Mouse (Mus musculus): ENCODE measurements at regions not wholly inside any gene's neighbourhood (a gene's known extent, or its start where the extent isn't known, plus 50 kb on each side); places are given as distances from the start of the nearest gene placed in this dataset.
"Not testable (repeated sequence)": the region's sequence is repeated elsewhere in the genome, so short reads cannot be mapped to it uniquely, and the experiment has no call there.

DNA sequence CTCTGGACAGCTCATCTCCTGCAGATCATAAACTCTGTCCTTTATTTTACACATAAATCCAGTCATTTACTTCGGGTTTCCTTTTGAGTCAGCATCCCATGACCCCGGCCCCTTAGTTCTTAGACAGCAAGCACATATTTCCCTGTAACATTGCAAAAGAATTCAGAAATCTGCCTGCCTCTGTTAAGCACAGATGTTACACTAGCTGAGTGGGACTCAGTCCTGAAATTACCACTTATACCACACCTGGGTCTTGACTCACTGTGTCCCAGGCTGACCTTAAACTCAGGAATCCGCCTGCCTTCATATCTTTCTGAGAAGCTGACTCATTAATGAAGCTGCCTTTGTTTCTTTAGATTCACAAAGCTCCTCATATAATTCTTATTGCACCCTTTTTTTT is 139.9 kb downstream of the Sptssa start:
- no peak for DNase-seq

DNA sequence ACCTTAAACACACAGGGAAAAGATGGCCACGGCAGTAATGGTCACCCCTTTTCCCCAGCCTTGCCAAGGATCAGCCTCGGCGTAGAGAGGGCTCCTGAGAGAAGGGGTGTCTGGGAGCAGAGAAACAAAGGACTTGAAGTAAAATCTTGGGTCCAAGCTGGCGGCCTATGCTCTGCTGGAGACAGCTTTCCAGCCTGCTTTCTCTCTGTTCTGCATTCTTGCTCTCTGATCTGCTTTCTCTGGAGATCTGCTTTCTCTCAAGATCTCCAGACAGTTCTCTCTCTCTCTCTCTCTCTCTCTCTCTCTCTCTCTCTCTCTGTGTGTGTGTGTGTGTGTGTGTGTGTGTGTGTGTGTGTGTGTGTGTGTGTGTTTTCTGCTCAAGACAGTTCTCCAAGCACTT is 140.3 kb downstream of the Sptssa start:
- not testable (repeated sequence) for DNase-seq

DNA sequence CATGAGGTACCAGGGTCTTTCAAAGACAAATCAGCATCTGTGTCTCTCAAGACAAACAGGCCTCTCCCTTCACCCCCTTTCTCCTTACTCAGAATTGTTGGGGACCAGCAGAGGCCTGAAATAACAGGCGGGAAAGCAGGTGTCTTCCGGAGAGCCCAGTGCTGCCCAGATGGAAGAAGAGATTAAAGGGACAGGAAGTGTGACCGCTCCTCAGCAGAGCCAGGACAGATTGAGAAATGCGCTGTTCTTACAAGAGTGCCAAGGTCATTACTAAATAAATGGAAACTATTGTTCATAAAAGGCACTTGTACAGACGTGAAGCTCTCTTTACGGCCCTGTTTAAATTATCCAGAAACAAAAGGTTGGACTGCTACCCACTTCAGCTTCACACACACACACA is 146.5 kb downstream of the Sptssa start:
- DNase-seq, result no peak

DNA sequence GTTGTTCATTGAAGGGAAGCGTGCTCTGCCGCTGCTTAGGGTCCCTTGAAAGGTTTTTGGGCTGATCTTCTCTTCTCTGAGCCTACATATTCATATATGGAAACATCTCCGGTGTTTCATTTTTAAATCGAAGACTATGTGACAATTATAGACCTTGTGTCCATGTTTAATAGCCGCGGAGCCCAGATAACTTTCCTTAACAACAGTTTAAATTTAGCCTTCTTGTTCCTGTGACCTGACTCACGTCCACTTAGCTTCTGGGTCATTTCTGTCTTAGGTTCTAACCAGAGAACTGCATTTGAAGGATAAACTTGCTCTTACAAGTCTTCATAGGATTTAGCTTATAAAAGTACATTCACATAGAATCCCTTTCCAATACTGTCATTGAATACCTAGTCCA is 153.6 kb downstream of the Sptssa start:
- no peak for DNase-seq

DNA sequence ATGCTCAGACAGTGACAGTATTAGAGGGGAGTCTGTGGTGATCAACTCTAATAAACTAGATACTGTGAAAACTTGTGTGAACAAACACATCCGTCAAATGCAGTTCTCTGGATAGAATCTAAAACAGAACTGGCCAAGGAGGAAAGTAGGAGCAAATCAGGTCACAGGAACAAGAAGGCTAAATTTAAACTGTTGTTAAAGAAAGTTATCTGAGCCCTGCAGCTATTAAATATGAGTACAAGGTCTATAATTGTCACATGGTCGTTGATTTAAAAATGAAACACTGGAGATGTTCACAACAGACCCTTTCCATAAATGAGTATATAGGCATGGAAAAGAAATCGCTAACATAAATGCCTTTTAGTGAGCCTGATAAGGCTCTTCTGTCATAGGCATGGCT is 156.4 kb downstream of the Sptssa start:
- no peak for DNase-seq

DNA sequence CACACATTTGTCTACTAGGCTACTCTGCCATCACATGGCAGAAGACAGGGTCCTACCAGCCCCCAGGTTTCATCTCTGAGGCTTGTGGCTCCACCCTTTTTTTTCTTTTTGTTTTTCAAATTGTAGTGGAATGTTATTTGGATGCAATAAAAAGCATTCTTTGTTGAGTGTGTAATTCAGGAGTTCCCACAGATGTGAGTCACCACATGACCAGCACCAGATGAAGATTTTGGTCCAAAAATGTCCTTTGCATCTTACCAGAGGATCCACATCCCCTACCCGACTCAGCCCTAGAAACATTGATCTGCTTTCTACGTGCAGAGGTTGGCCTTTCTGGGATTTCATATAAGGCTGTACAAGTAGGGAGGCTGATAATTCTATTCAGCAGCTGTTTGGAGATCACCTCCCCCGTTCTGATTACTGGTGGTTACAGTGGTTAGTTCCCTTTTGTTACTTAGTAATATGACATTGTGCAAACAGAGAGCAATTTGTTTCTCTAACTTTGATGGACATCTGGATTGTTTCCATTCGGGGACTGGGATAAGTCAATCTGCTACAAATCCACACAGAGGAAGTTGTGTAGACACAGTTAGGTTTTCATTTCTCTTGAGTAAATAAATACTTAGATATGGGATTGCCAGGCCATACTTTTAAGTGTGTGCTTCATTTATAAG is 160.5 kb downstream of the Sptssa start:
- DNase-seq, result no peak

DNA sequence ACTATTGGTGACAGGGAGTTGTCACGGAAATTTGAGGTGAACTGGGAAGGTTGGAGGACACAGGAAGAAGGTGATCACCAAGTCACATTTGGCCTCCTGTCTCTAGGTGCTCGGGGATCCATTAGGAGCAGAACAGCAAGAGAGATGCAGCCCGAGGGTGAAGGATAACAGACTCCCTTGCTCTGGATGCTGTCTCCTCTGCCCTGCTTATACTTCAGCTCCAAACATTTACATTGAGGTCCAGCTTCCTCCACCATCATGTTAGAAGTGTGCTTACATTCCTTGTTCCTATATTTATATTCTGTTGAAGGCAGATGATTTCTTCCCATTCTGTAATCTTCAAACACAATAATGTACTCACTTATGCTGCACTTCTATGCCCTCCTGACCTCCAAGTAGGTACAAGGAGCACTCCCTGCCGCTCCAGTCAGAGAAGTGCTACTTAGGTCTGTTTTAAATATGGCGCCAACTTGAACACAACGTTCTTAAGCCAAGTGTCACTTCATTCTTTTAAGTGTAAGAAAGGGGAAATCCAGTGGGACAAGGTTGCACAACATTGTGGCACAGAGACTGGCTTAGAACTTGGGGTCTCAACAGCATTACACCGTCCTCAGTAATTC is 161.5 kb downstream of the Sptssa start:
- peak; percentile 38 for DNase-seq

DNA sequence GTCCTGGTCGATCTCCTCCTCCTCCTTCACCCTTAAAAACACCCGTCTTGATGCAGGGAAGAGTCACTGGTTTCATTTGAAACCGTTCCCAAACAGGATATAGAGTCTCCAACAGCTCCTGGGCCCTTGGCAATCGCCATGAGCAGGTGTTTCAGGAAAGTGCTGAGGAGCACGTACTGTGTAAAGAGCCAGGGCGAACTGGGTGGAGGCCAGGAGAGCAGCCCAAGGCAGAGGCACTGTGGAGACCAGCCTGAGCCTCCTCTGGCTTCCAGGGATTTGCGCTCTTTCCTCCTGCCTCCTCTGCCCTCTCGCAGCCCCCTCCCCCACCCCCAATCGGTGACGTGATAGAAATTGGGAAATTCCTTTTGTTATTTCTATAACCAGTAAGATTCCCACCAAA is 163.6 kb downstream of the Sptssa start:
- DNase-seq, result no peak

DNA sequence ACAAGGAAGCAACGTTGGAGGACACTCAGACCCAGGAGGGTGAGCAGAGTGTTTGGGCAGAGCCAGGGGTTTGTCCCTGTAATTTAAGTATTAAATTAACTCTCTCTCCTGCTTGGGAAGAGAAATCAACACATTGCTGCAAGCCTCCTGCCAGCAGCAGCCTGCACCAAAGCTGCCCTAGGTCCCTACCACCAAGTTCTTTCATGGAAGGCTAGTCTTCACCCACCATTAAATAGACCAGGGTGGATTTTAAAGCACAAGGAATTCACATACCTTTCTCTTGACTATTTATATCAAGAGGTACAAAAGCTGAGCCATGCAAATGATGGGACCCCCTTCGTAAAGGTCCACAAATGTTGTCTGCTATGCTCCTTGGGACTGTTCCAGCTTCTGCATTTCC is 165.9 kb downstream of the Sptssa start:
- DNase-seq, result no peak

DNA sequence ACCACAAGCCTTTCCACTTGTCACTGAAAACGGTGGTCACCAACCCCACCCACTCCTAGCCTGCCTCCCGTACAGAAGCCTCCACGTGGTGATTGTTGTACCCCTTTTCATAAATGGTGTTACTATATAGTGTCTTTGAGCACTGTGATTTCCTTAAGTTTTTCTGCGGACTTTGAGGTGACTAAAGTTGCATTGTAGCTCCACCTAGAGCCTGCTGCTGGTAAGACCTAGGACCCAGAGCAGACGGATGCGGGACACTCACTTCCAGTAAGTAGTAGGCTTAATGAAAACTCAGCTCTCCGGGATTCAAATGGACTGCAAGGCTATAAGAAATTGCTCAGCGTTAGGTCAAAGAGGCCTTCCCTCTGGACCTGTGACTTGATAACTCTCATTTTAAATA is 166.7 kb downstream of the Sptssa start:
- peak; percentile 82 for DNase-seq

DNA sequence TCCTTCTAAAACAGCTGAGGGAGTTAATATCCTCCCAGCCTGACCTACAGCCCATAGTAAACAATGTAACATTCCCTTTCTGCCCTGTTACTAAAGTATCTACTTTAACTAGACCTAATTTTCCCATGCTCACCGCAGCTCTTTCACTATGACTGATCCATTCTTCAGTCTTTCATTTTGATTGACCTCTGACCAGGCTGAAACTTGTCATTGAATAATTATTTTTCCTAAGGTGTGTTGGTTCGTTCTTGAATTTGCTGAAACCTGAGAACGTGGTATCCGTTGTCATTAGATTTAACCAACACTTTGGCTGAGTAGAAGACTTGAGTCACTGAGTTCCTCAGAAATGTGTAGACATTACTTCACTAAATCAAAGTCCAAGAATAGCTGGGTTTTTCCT is 168.7 kb downstream of the Sptssa start:
- no peak for DNase-seq

DNA sequence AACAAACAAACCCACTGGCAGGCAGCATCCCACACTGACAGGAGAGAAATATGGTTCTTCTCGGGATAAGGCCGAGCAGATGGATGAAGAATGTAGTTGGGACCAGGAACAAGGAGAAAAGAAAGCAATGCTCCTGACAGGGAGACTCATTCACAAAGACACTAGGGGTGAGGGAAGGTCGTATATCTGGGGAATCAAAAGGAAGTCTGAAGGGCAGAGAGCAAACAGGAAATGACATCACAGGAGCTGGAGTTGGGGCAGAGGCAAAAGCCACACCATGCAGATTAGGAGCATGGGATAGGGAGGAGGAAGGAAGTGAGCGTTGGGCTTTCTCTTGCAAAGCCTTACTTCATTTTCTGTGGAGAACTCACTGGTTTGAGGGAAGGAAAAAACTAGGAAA is 174.4 kb downstream of the Sptssa start:
- DNase-seq, result no peak

DNA sequence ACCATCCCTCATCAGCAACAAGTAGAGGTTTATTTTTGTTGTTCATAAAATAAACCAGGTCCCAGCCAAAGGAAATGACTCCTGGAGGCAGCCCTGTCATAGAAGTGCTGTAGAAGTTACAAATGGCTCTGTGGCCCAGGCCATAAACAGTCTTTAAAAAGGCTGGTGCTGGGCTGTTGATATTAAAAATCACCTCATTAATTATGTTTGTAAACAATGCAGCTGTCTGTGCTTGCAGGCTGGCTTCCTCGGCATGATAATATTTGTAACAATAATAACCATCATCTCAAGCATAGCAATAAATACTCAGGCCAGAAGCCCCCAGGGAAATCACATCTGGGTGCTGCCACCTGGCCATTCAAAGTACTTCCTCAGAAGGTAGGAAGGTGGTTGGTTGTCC is 176.5 kb downstream of the Sptssa start:
- peak; percentile 22 for DNase-seq

DNA sequence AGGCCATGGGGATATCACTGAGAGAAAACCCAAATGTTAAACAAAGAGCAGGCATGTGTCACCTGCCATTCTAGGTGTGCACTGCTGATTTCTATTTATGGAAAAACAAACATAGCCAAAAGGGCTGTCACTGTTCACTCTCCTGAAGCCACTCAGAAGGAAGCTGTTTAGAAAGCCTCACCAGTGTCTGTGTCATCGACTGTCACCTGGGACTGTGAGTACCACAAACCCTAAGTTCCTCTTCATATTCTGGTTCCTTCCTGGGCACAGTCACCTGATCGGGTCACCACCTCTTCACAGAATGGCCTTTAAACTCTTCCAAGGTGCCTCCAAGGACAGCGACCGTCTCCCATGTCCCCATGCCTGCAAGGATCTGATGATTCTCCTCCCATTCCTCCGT is 183.5 kb downstream of the Sptssa start:
- DNase-seq, result no peak

DNA sequence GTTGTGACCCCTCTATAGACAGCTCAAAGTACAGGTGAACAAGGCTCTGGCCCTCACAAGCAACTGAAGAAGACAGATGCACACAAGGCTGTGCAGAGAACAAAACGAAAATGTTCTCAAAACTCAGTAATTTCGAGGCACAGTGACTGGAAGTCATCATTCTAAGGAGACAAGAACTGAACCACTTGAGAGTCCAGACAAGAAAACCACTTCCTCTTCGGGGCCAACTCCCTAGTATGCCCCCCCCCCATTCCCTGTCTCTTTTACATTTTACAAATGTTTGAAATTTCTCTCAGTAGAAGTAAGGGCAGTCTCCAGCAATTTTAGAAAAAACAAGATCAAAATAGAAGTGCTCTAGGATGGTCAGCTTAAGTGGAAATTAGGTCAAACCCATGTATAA is 184.0 kb downstream of the Sptssa start:
- no peak for DNase-seq

DNA sequence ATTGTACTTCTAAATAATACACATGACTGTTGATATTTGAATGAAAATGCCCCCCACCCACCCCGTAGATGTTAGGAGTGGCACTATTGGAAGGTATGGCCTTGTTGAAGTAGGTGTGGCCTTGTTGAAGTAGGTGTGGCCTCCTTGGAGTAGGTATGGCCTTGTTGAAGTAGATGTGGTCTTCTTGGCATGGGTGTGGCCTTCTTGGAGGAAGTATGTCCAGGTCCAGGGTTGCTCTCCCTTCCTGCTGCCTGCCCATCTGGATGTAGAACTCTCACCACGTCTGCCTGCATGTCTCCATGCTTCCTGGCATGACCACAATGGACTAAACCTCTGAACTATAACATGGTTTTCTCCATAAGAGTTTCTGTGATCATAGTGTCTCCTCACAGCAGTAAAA is 188.7 kb downstream of the Sptssa start:
- no peak for DNase-seq

DNA sequence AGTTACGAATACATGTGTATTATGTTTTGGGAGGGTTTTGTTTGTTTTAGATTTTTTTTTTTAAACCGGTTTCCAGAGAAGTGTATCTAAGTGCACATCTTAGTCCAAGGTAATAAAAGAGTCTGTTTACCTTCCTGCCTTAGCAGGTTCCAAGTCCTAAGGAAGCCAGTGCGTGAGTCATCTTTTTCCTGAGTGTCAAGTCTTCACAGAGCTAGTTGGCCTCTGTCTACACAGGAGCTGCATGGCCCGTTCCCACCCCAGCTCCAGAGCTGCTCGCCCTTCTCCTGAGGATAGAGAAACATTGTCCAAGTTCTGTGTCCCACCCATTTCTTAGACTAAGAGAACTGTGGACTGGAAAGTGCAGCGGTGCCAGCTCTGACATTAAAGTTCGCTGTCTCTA is 192.6 kb downstream of the Sptssa start:
- DNase-seq, result no peak

DNA sequence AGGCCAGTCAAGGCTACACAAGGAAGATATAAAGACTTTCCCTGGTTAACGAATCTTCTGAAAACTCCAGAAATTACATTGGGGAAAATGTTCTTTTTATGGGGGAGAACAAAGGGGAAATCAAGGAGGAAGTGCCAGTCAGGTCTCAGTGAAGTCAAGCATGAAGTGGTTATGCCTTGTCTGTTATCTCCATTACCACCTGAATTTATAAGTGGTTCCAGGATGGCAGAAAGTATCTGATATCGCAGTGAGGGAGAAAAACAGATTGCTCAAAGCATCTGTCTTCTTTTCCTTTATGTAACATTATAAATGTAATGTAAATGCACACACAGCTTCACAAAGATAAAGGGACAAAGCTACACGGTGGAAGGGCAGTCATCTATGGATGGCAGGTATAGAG is 195.0 kb downstream of the Sptssa start:
- no peak for DNase-seq

DNA sequence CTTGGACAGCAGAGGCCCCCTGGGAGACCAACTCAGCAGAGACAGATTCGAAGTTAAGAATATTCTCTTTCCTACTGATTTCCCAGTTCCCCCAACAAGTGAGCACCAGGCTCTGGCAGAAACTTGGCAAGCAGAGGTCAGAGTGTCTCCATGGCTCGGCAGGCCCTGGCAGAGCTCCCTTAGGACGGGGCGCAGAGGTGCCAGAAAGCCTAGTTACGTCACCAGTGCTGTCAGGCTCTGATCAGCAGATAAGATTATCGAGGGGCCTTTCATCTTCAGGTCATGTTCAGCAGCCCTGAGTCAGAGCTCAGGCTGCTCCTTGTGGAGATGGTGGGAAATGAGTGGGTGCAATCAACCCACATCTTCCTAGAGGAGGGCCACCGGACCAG is 196.2 kb downstream of the Sptssa start:
- peak; percentile 25 for DNase-seq

DNA sequence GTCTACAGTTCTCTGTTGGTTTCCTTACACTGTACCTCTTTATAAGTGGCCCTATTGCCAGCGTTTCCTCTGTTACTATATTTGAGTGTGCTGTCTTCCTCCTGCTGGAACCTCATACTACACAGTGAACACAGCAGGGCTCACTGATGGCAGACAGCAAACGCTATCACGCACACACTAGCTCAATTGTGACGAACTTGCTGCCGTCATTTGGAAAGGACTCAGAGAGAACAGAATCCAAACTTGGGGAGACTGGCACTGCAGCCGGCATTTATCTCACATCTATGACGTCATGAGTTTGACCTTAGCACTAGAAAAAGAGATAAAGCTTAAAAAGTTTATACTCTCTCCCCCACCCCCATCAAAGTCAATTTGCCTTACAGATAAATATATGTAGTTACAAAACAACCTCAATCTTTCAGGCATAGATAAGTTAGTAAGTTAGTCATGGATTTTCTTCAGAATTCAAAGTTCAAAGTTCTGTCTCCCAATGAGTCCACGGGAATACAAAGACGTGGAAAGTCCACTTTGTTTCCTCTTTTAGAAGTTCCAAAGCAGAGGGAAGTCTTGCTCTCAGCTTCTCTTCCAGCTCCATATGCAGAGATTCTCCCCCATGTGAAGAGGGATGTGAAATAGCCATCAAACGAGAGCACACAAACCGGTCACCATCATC is 196.8 kb downstream of the Sptssa start:
- DNase-seq, result no peak

DNA sequence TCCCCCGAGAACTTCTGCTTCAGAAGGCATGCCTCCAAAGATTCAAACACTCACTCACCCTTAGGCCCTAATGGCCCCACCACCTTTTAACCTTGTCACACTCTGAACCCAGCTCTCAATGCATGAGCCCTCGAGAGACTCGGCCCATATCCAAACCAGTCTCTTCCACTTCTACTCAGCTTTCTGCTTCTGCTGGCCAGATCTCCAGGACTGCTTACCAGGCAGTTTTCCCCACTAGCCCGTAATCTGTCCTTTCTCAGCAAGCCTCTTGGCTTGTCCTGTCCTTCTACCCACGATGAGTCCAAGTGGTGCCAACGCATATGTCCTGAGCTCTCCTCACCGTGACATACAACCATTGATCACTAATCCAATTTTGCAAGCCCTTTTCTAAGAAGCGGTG is 199.6 kb downstream of the Sptssa start:
- no peak for DNase-seq

DNA sequence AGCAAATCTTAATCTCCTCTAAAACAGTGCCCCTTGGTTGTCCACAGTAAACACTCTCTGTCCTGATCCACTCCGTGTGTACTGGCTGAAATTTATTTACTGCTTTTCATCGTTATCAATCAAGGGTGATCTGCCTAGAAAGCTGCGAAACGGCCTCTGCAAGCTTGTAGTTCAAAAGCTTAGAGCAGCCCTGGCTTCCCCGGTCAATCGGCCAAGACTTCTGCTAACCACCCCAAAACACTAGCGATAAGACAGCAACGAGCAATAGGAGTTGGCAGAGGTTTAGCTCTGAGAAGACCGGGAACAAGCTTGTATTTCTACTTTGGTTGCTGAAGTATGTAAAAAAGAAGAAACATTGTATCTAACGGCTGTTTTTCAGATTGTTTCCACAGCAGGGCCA is 201.8 kb downstream of the Sptssa start:
- peak; percentile 17 for DNase-seq

DNA sequence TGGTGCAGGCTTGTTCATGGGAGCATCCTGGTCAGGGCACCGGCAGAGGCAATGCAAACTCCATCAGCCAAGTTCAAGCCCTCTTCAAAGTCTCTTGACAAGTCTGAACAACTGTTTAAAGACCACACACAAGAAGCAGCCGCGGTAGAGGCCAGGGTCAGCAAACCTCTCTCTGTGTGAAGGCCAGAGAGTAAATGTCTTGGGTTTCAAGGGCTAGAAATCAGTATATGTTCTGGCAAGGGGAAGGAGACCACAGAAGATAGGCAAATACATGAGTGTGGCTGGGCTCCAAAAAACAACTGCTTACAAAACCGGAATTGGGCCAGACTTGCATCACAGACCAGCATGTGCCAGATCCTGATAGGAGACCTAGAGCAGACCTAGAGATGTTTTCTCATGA is 203.0 kb downstream of the Sptssa start:
- peak; percentile 77 for DNase-seq

DNA sequence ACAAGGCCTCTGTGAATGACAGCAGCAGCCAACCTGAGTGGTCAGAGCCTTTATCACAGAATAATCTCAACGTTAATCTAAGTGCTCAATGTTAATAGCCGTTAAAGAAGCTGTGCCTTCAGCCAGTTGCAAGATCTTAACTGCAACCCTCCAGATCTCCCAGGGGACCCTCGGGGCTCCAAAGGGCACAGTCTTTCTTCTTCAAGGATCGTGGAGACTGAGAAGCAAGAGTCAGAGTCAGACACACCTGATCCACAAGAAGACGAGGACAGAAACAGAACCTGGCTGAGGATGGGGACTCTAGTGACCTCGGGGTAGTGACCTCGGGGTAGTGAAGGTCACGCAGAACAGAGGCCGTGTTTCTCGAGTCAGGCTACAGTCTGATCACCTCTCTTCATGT is 206.0 kb downstream of the Sptssa start:
- DNase-seq, result no peak

DNA sequence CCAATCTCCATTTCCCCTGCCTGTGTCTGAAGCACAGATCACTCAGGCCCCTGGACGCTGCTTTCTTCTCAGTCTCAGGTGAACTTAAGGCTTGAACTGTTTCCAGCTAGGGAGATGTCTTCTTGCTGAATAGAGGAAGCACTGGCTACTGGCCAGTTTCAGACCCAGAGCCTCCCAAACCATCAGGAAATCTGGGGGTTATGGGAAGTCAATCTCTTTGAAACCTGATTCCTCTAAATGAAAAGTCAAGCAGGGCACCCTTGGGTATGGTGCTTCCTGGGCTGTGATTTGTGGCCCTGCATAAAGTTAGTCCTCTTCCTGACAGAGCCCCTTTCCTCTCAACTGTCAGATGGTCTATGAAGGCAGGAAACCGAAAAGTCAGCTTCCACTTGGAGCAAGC is 208.2 kb downstream of the Sptssa start:
- no peak for DNase-seq

Measured in lung, postnatal 10 days (tissue).